Mouse (Mus musculus): ENCODE measurements at regions not wholly inside any gene's neighbourhood (a gene's known extent, or its start where the extent isn't known, plus 50 kb on each side); places are given as distances from the start of the nearest gene placed in this dataset.

DNA sequence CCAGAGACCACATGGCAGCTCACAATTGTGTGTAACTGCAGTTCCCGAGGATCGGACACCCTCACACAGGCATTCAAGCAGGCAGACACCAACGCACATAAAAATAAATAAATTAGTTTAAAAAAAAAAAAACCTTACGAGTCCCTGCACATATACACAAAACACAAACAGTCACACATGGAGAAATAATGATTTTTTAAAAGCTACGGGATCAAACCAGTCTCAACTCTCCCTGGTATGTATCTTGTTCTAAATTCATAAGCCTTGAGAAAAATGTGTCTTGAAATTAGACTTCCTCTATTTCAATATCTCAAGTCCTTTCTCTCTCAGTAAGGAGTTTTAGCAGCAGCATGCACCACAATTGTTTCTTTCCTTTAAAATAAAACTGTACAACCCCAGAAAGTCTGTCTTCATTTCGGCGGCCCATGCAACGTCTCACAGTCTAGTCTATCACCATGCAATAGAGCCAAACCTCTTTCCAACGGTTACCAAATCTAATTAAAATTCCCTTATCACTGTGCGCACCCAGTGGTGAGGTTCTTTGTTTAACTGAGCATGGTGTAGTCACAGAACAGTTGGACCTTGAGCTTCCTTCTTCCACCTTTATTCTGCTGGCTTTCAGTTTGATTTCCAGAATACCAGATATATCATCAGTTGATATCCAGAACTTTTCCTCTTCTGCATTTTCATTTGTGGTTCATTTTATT lies 86.8 kb upstream of the Gm47985 start:
- H3K9ac ChIP-seq (replicated peaks): no peak overlapping the region
- no peak overlapping the region for H3K27ac ChIP-seq (replicated peaks)
- H3K4me3 ChIP-seq (replicated peaks): no peak overlapping the region
- H3K4me1 ChIP-seq: peaks cover 7% of the 10 kb centered on the region
- no peaks in the 10 kb centered on the region for H3K9me3 ChIP-seq (replicated peaks)
- no peaks in the 10 kb centered on the region for H3K27me3 ChIP-seq (replicated peaks)
- 47% methylated on average over 10 of the region's 10 CpGs for WGBS
- peak overlapping the region; percentile 31 for H3K4me2 ChIP-seq
- H3K36me3 ChIP-seq: no peaks in the 10 kb centered on the region
- no peak for ATAC-seq (ENCODE audit: low FRiP score)

DNA sequence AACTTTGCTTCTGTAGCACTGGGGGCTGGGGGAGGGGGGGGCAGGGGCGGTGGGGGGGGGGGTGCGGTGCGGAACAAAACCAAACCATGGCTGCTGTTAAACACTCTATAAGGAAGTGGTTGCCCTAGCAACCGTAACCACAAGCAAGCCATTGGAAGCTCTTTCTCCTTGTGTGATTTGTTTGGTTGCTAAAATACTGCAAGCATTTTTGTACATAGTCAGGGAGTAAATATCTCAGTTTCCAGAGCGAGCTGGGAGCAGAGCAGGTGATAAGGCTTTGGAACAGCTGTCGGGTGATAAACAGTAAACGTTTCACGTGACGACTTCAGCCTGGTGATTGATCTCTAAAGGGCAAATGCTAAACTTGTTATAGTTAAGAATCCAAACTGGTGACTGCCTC lies 86.3 kb upstream of the Gm47985 start:
- Histone ChIP-seq H3K9ac (replicated peaks) (no peak overlapping the region), H3K4me1 (peaks cover 7% of the 10 kb centered on the region), H3K27me3 (replicated peaks) (no peaks in the 10 kb centered on the region), H3K36me3 (no peaks in the 10 kb centered on the region), H3K4me3 (replicated peaks) (no peak overlapping the region), H3K4me2 (peak overlapping the region; percentile 31), H3K9me3 (replicated peaks) (no peaks in the 10 kb centered on the region), H3K27ac (replicated peaks) (no peak overlapping the region)
- peak; percentile 62; the same call in 1 of the 2 replicates for ATAC-seq (ENCODE audit: low FRiP score)
- 6% methylated on average over 9 of the region's 9 CpGs for whole genome bisulfite sequencing

GRCm38 (mm10) chr1:151097506-151097905 lies 84.8 kb upstream of the Gm47985 start:
- Histone ChIP-seq H3K9ac (replicated peaks) (no peak overlapping the region), H3K27me3 (replicated peaks) (no peaks in the 10 kb centered on the region), H3K4me2 (no peak overlapping the region), H3K27ac (replicated peaks) (no peak overlapping the region), H3K36me3 (no peaks in the 10 kb centered on the region), H3K4me1 (peaks cover 7% of the 10 kb centered on the region), H3K9me3 (replicated peaks) (no peaks in the 10 kb centered on the region), H3K4me3 (replicated peaks) (no peak overlapping the region)
- ATAC-seq (ENCODE audit: low FRiP score): no peak
- WGBS: 87% methylated on average over 1 of the region's 1 CpGs

- H3K27me3 ChIP-seq (replicated peaks): no peaks in the 10 kb centered on the region
- ATAC-seq (ENCODE audit: low FRiP score): no peak
- no peak overlapping the region for H3K4me2 ChIP-seq
- H3K36me3 ChIP-seq: no peaks in the 10 kb centered on the region
- H3K9me3 ChIP-seq (replicated peaks): no peaks in the 10 kb centered on the region
- no peak overlapping the region for H3K27ac ChIP-seq (replicated peaks)
- 88% methylated on average over 1 of the region's 1 CpGs for WGBS
- H3K9ac ChIP-seq (replicated peaks): no peak overlapping the region
- no peak overlapping the region for H3K4me3 ChIP-seq (replicated peaks)
- peaks cover 13% of the 10 kb centered on the region for H3K4me1 ChIP-seq
Observed at GRCm38 (mm10) chr1:151098763-151099162, 83.6 kb upstream of the Gm47985 start.

DNA sequence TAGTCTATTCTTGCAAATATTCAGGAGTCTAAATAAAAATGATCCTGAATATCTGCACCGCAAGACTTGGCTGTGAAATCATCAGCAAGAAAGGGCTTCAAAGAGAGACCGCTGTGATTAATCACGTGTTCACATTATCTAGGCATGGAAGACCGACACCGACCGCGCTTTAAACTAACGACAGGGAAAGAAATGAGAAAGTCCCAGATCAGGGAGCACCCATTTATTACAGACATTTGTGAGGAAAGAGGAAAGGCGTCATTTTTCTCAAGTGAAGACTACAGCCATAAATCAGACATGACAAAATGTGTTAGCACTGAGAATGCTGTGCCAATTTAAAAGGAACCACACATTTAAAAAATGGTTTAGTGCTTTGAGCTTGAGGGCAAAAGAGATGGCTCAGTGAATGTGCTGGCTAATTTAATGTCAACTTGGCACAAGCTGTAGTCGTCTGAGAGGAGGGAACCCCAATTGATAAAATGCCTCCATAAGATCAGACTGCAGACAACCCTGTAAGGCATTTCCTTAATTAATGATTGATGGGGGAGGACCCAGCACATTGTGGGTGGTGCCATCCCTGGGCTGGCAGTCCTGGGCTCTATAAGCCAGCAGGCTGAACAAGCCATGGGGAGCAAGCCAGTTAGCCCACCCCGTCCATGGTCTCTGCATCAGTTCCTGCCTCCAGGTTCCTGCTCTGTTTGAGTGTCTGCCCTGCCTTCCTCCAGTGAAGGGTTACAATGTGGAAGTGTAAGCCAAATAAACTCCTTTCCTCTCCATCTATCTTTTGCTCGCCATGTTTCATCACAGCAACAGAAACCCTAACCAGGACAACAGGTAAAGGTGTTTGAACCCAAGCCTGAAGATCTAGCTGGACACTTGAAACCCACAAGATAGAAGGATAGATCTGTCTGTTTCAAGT lies 81.5 kb upstream of the Gm47985 start:
- Histone ChIP-seq H3K4me2 (no peak overlapping the region), H3K36me3 (no peaks in the 10 kb centered on the region), H3K4me3 (replicated peaks) (no peak overlapping the region), H3K9ac (replicated peaks) (no peak overlapping the region), H3K27ac (replicated peaks) (no peak overlapping the region; the same call in 1 of the 2 replicates), H3K4me1 (peaks cover 9% of the 10 kb centered on the region), H3K9me3 (replicated peaks) (no peaks in the 10 kb centered on the region), H3K27me3 (replicated peaks) (no peaks in the 10 kb centered on the region)
- 53% methylated on average over 12 of the region's 12 CpGs for WGBS
- ATAC-seq (ENCODE audit: low FRiP score): peak; percentile 35; the same call in 1 of the 2 replicates

- H3K4me1 ChIP-seq: peaks cover 5% of the 10 kb centered on the region; the same call in 1 of the 2 replicates
- no peaks in the 10 kb centered on the region for H3K9me3 ChIP-seq (replicated peaks)
- H3K36me3 ChIP-seq: no peaks in the 10 kb centered on the region
- no peaks in the 10 kb centered on the region for H3K27me3 ChIP-seq (replicated peaks)
- no peak overlapping the region for H3K9ac ChIP-seq (replicated peaks)
- 87% methylated on average over 1 of the region's 1 CpGs for WGBS
- no peak overlapping the region for H3K4me2 ChIP-seq
- ATAC-seq (ENCODE audit: low FRiP score): no peak
- no peak overlapping the region for H3K27ac ChIP-seq (replicated peaks)
- no peak overlapping the region for H3K4me3 ChIP-seq (replicated peaks)
Observed at GRCm38 (mm10) chr1:151101516-151101915, 80.8 kb upstream of the Gm47985 start.

GRCm38 (mm10) chr1:151102061-151102460 lies 80.3 kb upstream of the Gm47985 start:
- WGBS: 88% methylated on average over 3 of the region's 3 CpGs

DNA sequence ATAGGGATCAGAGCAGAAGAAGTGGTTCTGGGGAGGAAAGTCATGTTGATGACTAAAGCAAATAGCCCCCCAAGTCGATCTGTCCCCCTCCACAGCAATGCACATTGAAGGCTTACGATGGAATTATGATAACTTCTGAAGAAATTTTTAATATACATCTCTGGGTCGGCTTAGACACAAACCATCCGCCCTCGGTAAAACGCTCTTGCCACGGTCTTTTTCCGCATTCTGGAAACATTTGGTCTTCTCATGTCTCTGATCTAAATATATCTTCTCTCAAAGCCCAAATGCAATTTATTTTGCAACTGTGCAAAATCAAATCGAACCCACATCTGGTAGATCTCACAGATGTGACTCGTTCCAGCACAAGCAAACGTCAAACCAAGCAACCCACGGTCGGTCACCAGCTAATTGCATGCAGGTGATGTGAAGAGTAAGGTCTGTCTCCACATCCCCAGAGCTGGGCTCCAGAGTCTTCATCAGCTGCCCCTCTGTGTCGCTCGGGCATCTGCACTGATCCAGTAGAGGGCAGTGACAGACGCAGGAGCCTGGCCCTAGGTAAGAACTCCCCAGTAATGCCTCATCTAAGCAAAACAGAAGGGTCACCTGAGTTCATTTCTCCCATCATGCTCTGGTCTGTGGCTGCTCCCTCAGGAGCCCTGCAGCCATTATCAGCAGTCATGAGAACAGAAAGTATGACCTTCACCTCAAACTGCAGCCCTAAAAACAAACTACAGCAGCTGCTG lies 79.5 kb upstream of the Gm47985 start:
- H3K36me3 ChIP-seq: no peaks in the 10 kb centered on the region
- 89% methylated on average over 16 of the region's 16 CpGs for WGBS
- ATAC-seq (ENCODE audit: low FRiP score): no peak
- no peaks in the 10 kb centered on the region for H3K27me3 ChIP-seq (replicated peaks)
- no peak overlapping the region for H3K9ac ChIP-seq (replicated peaks)
- peaks cover 5% of the 10 kb centered on the region; the same call in 1 of the 2 replicates for H3K4me1 ChIP-seq
- no peaks in the 10 kb centered on the region for H3K9me3 ChIP-seq (replicated peaks)
- H3K27ac ChIP-seq (replicated peaks): no peak overlapping the region
- no peak overlapping the region for H3K4me2 ChIP-seq
- no peak overlapping the region for H3K4me3 ChIP-seq (replicated peaks)

More at GRCm38 (mm10) chr1:151102061-151102460, 80.3 kb upstream of the Gm47985 start:
- peaks cover 5% of the 10 kb centered on the region; the same call in 1 of the 2 replicates for H3K4me1 ChIP-seq
- H3K27me3 ChIP-seq (replicated peaks): no peaks in the 10 kb centered on the region
- no peak overlapping the region for H3K9ac ChIP-seq (replicated peaks)
- no peak overlapping the region for H3K4me2 ChIP-seq
- H3K4me3 ChIP-seq (replicated peaks): no peak overlapping the region
- no peaks in the 10 kb centered on the region for H3K9me3 ChIP-seq (replicated peaks)
- H3K36me3 ChIP-seq: no peaks in the 10 kb centered on the region
- H3K27ac ChIP-seq (replicated peaks): no peak overlapping the region
- no peak for ATAC-seq (ENCODE audit: low FRiP score)

GRCm38 (mm10) chr1:151103522-151104037 lies 78.8 kb upstream of the Gm47985 start:
- 62% methylated on average over 6 of the region's 6 CpGs for WGBS
- no peak overlapping the region for H3K4me3 ChIP-seq (replicated peaks)
- H3K27me3 ChIP-seq (replicated peaks): no peaks in the 10 kb centered on the region
- ATAC-seq (ENCODE audit: low FRiP score): no peak
- no peak overlapping the region for H3K4me2 ChIP-seq
- H3K36me3 ChIP-seq: no peaks in the 10 kb centered on the region
- H3K4me1 ChIP-seq: peaks cover 5% of the 10 kb centered on the region; the same call in 1 of the 2 replicates
- no peak overlapping the region for H3K9ac ChIP-seq (replicated peaks)
- no peak overlapping the region for H3K27ac ChIP-seq (replicated peaks)
- no peaks in the 10 kb centered on the region for H3K9me3 ChIP-seq (replicated peaks)

DNA sequence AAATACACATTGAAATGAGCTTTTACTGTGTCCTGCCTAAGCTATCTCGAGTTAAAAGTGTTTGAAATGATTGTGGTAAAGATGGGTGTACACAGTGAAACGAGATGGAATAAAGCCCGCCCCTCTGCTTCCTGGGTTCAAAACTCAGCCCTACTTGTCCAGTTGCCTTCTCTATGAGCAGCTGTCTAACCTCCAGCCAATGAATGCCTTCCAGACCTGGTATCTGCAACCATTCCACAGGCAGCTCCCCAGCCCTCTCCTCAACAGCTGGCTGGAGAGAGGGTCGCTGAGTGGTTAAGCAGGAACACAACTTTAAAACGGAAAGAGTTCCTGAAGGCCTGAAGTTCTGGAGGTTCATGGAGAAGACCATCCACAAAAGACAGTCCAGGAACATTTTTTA lies 78.0 kb upstream of the Gm47985 start:
- Histone ChIP-seq H3K4me2 (no peak overlapping the region), H3K4me3 (replicated peaks) (no peak overlapping the region), H3K4me1 (peaks cover 5% of the 10 kb centered on the region; the same call in 1 of the 2 replicates), H3K27ac (replicated peaks) (no peak overlapping the region), H3K9me3 (replicated peaks) (no peaks in the 10 kb centered on the region), H3K9ac (replicated peaks) (no peak overlapping the region), H3K36me3 (no peaks in the 10 kb centered on the region), H3K27me3 (replicated peaks) (no peaks in the 10 kb centered on the region)
- ATAC-seq (ENCODE audit: low FRiP score): no peak
- WGBS: 93% methylated on average over 5 of the region's 5 CpGs

DNA sequence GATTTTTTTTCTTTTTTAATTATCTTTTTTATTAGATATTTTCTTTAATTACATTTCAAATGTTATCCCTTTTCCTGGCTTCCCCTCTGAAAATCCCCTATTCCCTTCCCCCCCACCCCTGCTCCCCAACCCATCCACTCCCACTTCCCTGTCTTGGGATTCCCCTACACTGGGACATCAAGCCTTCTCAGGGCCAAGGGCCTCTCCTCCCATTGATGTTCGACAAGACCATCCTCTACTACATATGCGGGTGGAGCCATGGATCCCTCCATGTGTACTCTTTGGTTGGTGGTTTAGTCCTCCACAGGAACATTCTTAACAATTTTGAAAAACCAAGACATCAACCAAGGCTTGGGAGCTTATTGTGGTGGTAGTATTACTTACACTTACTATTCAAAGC lies 77.5 kb upstream of the Gm47985 start:
- Histone ChIP-seq H3K9me3 (replicated peaks) (no peaks in the 10 kb centered on the region), H3K4me1 (peaks cover 5% of the 10 kb centered on the region; the same call in 1 of the 2 replicates), H3K9ac (replicated peaks) (no peak overlapping the region), H3K36me3 (no peaks in the 10 kb centered on the region), H3K4me2 (no peak overlapping the region), H3K27ac (replicated peaks) (no peak overlapping the region), H3K27me3 (replicated peaks) (no peaks in the 10 kb centered on the region), H3K4me3 (replicated peaks) (no peak overlapping the region)
- WGBS: 99% methylated on average over 2 of the region's 2 CpGs
- no peak for ATAC-seq (ENCODE audit: low FRiP score)
